Mouse (Mus musculus) 3T3-L1 (cell line): ENCODE data around the gene Psmd13.

Experiments
- DNase-seq: peaks from one replicate; pipeline ENCODE4 v3.0.0-alpha.2; 2015; ENCODE audit warnings: low read depth, low spot score

The Psmd13 gene

GRCm38 (mm10) chr7:140943356-140943755 lies 61.6 kb downstream of the Psmd13 start:
- DNase-seq = no peak

- DNase-seq = no peak
These were observed 62.5 kb downstream of the Psmd13 start for GRCm38 (mm10) chr7:140944236-140944635.

GRCm38 (mm10) chr7:140945247-140945646 lies 63.5 kb downstream of the Psmd13 start:
- DNase-seq = no peak

GRCm38 (mm10) chr7:140946311-140946710 lies 64.5 kb downstream of the Psmd13 start:
- no peak for DNase-seq

- DNase-seq = no peak
These were observed 65.2 kb downstream of the Psmd13 start for GRCm38 (mm10) chr7:140946980-140947379.

- DNase-seq = no peak
These were observed 66.4 kb downstream of the Psmd13 start for GRCm38 (mm10) chr7:140948161-140948560.
